Mouse (Mus musculus) c-Kit-positive CD71-positive TER-119-positive erythroid progenitor cells, embryonic 14.5 days (primary cell): ENCODE data around the gene Olfr1141.

ENCODE experiments used
- DNase-seq: peaks from one replicate; pipeline ENCODE4 v3.0.0-alpha.2; 2013; ENCODE audit warnings: low spot score

The Olfr1141 gene

GRCm38 (mm10) chr2:87753891-87754290, at the start of gene Olfr1141:
Gene Olfr1141 (minus strand): TSS chr2:87753991.
- DNase-seq = no peak

DNA sequence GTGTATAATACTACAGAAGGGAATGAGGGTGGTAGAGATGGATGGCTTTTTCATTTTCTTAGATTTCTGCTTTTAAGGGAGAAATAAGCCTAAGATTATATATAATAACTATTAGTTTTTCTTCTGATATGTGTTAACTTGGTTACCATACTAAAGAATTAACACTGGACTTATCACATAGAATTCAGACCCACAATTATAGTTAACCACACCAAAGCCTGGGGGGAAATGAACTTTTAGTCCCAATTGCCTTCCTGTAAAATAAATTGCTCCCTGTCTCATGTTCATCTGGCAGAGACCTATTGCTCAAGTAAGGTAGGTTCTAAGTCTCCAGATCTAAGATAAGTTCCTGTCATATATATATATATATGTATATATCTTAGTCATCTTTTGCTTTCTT, 46.5 kb upstream of the Olfr1141 start, which contains the start of gene Olfr1143:
Gene Olfr1143, plus strand, starts transcription at position 301 of the 400 bp plus-strand sequence.
- DNase-seq = no peak

- DNase-seq = no peak
These were observed 25.4 kb upstream of the Olfr1141 start, which contains the start of gene Olfr152 for GRCm38 (mm10) chr2:87779183-87779582. Gene Olfr152 (plus strand): TSS chr2:87779483.

DNA sequence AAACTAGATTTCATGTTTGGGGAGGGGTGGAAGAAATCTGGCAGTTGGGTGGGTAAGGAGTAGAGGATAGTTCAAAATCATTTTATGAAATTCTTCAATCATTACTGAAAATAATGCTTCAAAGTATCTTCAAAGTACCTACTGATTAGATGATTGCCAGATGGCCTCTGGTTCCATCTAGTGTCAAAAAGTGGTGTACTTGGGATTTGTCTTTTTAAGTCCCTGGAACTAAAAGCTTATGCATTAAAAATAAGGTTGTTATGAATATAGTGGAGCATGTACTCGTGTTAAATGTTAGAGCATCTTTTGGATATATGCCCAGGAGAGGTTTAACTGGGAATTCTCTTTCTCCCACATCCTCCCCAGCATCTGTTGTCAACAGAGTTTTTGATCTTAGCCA, 22.4 kb upstream of the Olfr1141 start:
- DNase-seq = no peak

DNA sequence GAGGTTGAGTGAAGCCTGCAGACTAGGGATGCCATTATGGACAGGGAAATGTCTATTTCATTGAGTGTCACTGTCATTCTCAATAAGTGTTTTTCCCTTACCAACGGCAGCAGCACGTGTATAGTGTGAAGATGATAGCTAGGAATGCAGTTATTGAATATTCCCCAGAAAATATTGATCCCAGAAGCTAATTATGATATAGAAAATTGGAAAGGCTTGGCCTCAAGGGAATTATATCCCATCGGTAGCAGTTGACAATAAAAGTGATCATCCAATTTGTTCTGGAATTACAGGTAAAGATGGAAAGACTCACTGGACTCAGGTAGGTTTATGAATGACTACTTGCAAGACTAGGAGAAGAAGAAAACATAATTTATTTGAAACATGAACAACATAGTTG, 10.3 kb downstream of the Olfr1141 start, which contains the start of gene Olfr1140:
Gene Olfr1140, plus strand, starts transcription at position 301 of the 400 bp plus-strand sequence.
- no peak for DNase-seq

DNA sequence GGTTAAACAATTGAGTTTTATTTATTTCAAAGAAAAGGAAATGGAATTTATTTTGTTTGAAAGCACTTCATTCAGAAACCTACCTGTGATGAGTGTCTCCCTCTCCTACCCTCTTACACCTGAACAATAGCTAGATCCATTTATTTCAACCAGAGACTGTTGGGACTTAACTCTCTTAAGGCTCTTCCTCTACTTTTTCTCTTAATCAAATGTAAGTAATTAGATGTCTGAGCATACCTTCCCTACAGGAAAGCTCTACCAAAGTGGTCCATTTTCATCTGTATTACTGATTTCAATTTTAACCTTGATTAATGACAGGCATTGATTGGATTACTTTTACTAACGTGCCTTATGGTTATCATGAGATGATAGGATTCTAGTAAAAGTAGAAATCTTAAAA, 13.9 kb downstream of the Olfr1141 start, which contains the start of gene Olfr1138:
Gene Olfr1138, minus strand, starts transcription at position 101 of the 400 bp plus-strand sequence.
- no peak for DNase-seq

DNA sequence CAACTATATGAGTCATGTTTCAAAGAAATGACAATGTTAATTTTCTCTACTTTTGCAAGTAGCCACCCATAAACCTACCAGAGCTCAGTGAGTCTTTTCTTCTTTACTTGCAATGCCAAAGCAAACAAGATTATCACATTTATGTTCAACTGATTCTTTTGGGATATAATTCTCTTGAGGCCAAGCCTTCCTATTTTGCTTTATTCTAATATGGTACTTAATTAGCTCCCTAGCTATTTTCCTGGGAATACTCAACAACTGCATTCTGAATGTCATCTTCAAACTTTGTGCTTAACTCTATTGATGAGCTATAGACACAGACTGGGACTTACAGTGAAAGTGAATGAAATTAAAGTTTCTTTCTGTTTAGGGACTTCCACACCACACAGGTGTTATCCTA, 40.7 kb downstream of the Olfr1141 start, which contains the start of gene Olfr1137:
Gene Olfr1137, minus strand, starts transcription at position 101 of the 400 bp plus-strand sequence.
- no peak for DNase-seq
